Mouse (Mus musculus) limb, embryonic 13.5 days (tissue): ENCODE results near the gene AC170998.1. TPM values are rescaled to one million over a fixed set of nuclear protein-coding genes. Genes with fewer than 3 reads are reported as not detected.

ENCODE experiments used
- ATAC-seq: fragments of 200-750 bp; cut with Nextera tagmentation; 2 replicates; pipeline ENCODE4 v1.8.0; 2017; ENCODE audit warnings: low read depth, moderate number of reproducible peaks, moderate TSS enrichment; ENCODE audit not compliant: low FRiP score
- H3K27ac ChIP-seq: fragments of 300-500 bp; sonication (generic); 2 replicates; pipeline ENCODE4 v1.5.1; 2015; ENCODE audit warnings: inconsistent platforms, mild to moderate bottlenecking, moderate library complexity
- H3K27me3 ChIP-seq: fragments of 300-500 bp; sonication (generic); 2 replicates; pipeline ENCODE4 v1.6.1; 2015; ENCODE audit warnings: mild to moderate bottlenecking, inconsistent platforms
- H3K36me3 ChIP-seq: fragments of 300-500 bp; sonication (generic); 2 replicates; pipeline ENCODE4 v1.6.1; 2015; ENCODE audit warnings: inconsistent platforms, mild to moderate bottlenecking, moderate library complexity
- H3K4me1 ChIP-seq: fragments of 300-500 bp; sonication (generic); 2 replicates; pipeline ENCODE4 v1.6.1; 2015; ENCODE audit warnings: inconsistent platforms
- H3K4me2 ChIP-seq: fragments of 300-500 bp; sonication (generic); replicated peaks from 2 replicates; pipeline ENCODE4 v1.6.1; 2015; ENCODE audit warnings: inconsistent platforms, mild to moderate bottlenecking, moderate library complexity
- H3K4me3 ChIP-seq: fragments of 300-500 bp; sonication (generic); 2 replicates; pipeline ENCODE4 v1.5.1; 2015; ENCODE audit warnings: moderate library complexity, mild to moderate bottlenecking, inconsistent platforms
- H3K9ac ChIP-seq: fragments of 300-500 bp; sonication (generic); 2 replicates; pipeline ENCODE4 v1.6.1; 2015; ENCODE audit warnings: mild to moderate bottlenecking, inconsistent platforms
- H3K9me3 ChIP-seq: fragments of 300-500 bp; sonication (generic); 2 replicates; pipeline ENCODE4 v1.6.1; 2016; ENCODE audit warnings: inconsistent platforms
- WGBS: fragments of 180-500 bp; shearing (Covaris S2); methylation state at CpG from one replicate; pipeline ENCODE4 v1.1.7; 2015; 5-methylcytosine and 5-hydroxymethylcytosine counted together
- polyA plus RNA-seq: library from polyadenylated mRNA; unstranded; fragments of >200 nt; fragmentation: Nextera tagmentation; extraction: Ambion mirVana; gene quantifications from 2 replicates; pipeline ENCODE4 v1.2.1, GENCODE M21; 2015

The AC170998.1 gene
- polyA plus RNA-seq, 1 experiment from 2014 or later, result 3.2 TPM

DNA sequence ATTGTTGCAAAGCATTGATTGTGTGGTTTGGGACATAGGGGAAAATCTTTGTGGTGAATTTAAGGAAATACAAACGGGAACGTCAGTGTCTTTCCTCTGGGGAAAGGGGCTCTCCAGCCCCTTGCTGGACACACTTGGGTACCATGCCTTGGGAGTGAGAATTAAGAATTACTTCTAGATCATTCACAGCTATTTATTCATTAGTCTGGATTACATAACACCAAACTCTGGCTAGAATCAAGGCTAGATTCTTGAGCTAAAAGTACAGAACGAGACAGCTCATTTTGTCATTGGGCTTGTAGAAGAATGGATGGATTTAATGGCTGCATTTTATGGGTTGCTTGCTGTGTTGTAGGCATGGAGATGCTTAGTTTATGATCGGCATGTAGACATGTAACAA lies 31.1 kb upstream of the AC170998.1 start:
- Histone ChIP-seq H3K9me3 (no peaks in the 10 kb centered on the region), H3K27me3 (no peaks in the 10 kb centered on the region), H3K9ac (no peak overlapping the region), H3K4me1 (peaks cover 63% of the 10 kb centered on the region), H3K4me2 (no peak overlapping the region), H3K36me3 (no peaks in the 10 kb centered on the region), H3K27ac (no peak overlapping the region), H3K4me3 (no peak overlapping the region)
- 61% methylated on average over 4 of the region's 4 CpGs for WGBS
- ATAC-seq, result no peak

DNA sequence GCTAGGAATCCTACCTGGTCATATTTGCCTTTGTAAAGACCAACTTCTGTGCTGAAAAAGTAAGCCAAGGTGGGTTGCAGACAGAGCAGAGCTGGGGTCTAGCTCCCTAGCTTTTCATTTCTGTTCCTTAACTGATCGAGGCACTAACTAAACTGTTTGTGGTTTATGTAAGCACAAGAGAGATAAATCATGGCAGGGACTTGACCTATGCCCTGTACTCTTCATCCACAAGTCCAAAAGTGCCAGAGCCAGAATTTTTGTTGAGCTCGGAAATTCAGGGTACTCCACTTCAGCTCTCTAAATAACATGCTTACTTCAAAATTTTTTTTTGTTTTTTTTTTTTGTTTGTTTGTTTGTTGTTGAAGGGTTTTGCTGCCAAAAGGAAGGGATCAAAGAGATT lies 29.2 kb upstream of the AC170998.1 start:
- no peak overlapping the region for H3K27ac ChIP-seq

DNA sequence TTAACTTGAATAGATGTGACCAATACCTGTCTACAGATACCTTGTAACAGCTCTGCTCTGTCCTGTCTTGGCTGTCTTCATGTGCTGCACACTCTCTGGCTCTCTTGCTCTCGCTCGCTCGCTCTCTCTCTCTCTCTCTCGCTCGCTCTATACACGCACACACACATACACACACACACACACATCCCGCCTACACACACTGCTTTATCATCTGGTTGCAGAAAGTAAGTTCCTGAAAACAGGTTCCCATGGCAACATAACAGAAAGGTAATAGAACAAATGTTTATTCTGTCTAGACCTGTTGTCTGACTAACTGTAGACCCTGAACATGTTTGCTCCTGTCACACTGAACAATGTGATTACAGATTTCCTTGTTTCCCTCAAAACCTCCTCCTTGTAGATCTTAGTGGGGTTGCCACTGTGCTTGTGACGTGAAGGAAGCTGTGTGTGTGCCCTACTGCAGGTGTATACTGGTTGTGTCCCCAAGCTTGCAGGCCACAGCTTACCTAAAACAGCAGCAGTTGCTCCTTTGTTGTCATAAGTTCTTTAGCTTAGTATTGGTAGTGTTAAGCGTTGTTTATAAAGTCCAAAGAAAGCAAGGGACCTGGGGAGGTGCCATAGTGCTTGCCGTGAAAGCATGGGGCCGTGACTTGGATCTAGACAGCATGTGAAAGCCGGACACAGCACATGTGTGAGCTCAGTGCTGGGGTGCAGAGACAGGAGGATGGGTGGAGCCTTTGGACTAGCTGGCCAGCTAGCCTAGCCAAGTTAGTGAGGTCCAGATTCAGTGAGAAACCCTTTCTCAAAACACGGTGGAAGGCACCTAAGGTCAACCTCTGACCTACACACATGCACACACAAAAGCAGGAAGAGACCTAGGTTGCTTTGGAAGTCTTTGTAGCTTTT lies 28.3 kb upstream of the AC170998.1 start:
- no peak; the same call in 1 of the 2 replicates for ATAC-seq
- no peaks in the 10 kb centered on the region for H3K9me3 ChIP-seq
- no peaks in the 10 kb centered on the region for H3K27me3 ChIP-seq
- no peak overlapping the region for H3K4me3 ChIP-seq
- H3K4me2 ChIP-seq, result 0 out of 2 replicates have a peak overlapping the region, but pooled peaks have one; percentile 7
- H3K9ac ChIP-seq, result no peak overlapping the region
- H3K4me1 ChIP-seq, result peaks cover 57% of the 10 kb centered on the region
- 80% methylated on average over 13 of the region's 13 CpGs for WGBS
- H3K27ac ChIP-seq, result no peak overlapping the region
- H3K36me3 ChIP-seq, result peaks cover 3% of the 10 kb centered on the region; the same call in 1 of the 2 replicates

More for the DNA sequence above, 29.2 kb upstream of the AC170998.1 start:
- no peak overlapping the region for H3K4me2 ChIP-seq
- WGBS, result 34% methylated on average over 2 of the region's 2 CpGs
- no peaks in the 10 kb centered on the region for H3K27me3 ChIP-seq
- no peak overlapping the region for H3K9ac ChIP-seq
- no peaks in the 10 kb centered on the region for H3K9me3 ChIP-seq
- no peak overlapping the region for H3K4me3 ChIP-seq
- peaks cover 57% of the 10 kb centered on the region for H3K4me1 ChIP-seq
- H3K36me3 ChIP-seq, result no peaks in the 10 kb centered on the region
- no peak for ATAC-seq

DNA sequence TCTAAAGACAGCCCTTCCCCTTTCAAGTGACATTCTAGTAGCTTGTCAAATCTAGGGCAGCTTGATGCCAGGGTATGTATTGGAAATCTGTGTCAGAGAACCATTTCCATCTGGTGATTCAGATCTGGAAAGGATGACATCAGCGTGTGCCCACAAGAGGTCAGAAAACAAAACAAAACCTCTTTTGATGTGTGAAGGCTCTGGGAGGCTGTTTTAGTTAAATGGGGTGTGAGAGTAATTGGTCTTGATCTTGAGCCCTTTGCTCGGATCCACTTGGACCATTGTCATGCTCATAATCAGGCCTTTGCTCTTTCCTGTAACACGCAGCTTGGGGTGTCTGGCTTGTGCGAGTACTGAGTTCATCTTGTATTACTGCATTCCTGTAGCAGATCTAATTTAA lies 27.6 kb upstream of the AC170998.1 start:
- H3K27ac ChIP-seq, result no peak overlapping the region
- H3K4me2 ChIP-seq, result no peak overlapping the region

DNA sequence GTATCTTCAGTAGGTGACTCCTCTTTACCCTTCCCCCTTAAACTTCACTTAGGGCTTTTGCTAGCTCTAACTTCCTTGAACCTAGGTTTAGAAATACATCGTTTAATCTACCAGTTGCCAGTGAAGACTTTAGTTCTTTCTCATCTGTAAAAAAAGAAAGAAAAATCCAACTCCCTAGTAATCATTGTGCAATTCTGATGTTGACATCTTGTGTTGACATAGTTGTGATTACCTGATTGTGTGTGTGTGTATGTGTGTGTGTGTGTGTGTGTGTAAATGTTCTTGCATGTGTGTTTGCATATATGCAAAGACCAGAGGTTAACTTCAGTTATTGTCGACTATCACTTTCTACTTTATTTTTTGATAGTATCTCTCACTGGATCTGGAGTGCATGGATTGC lies 27.2 kb upstream of the AC170998.1 start:
- WGBS, result 87% methylated on average over 2 of the region's 2 CpGs
- no peak for ATAC-seq
- H3K27me3 ChIP-seq, result no peaks in the 10 kb centered on the region
- H3K4me1 ChIP-seq, result peaks cover 46% of the 10 kb centered on the region
- H3K36me3 ChIP-seq, result peaks cover 3% of the 10 kb centered on the region; the same call in 1 of the 2 replicates
- no peak overlapping the region for H3K4me3 ChIP-seq
- no peak overlapping the region for H3K9ac ChIP-seq
- no peaks in the 10 kb centered on the region for H3K9me3 ChIP-seq
- H3K4me2 ChIP-seq, result no peak overlapping the region
- H3K27ac ChIP-seq, result no peak overlapping the region

More for the DNA sequence above, 27.6 kb upstream of the AC170998.1 start:
- H3K36me3 ChIP-seq, result peaks cover 3% of the 10 kb centered on the region; the same call in 1 of the 2 replicates
- 49% methylated on average over 4 of the region's 4 CpGs for WGBS
- no peak overlapping the region for H3K9ac ChIP-seq
- no peaks in the 10 kb centered on the region for H3K9me3 ChIP-seq
- no peak for ATAC-seq
- no peak overlapping the region for H3K4me3 ChIP-seq
- H3K4me1 ChIP-seq, result peaks cover 51% of the 10 kb centered on the region
- H3K27me3 ChIP-seq, result no peaks in the 10 kb centered on the region

DNA sequence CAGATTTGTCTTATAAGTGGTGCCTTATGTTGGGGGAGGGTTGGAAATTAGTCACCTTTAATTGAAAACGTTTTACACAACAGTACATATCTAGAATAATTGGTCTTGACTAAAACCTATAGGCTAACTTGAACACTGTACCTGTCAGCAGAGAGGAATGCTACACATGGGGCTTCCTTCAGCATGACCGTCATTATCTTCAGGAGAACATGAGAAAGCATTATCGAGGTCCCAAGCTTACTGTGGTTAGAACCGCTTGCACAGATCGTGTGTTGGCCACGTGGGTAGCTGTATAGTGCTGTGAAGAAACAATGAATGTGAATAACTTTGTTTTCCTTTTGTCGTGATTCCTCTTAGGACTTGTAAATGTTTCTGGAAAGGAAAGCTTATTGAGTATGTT lies 26.1 kb upstream of the AC170998.1 start:
- no peak overlapping the region for H3K4me3 ChIP-seq
- peaks cover 39% of the 10 kb centered on the region for H3K4me1 ChIP-seq
- H3K36me3 ChIP-seq, result peaks cover 3% of the 10 kb centered on the region; the same call in 1 of the 2 replicates
- no peak for ATAC-seq
- no peak overlapping the region for H3K27ac ChIP-seq
- H3K9ac ChIP-seq, result no peak overlapping the region
- no peak overlapping the region for H3K4me2 ChIP-seq
- WGBS, result 80% methylated on average over 7 of the region's 7 CpGs
- H3K27me3 ChIP-seq, result no peaks in the 10 kb centered on the region
- H3K9me3 ChIP-seq, result no peaks in the 10 kb centered on the region

DNA sequence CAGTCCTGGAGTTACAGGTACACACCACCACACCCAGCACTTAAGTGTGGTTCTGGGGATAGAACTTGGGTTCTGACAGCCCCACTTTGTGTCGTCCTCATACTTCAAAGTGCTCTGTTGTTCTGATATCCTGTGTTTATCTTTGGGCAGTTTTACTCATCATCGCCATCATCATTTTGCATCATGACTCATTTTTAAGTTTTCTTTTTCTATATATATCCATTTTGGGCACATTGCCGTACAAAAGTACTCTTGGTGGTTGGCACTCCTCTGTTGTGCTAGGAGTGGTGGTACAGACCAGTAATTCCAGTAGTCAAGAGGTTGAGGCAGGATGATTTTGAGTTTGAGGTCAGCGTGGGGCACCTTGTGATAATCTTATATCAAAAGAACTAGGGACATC lies 24.7 kb upstream of the AC170998.1 start:
- H3K9ac ChIP-seq, result no peak overlapping the region
- no peak overlapping the region for H3K4me3 ChIP-seq
- H3K4me2 ChIP-seq, result no peak overlapping the region
- peaks cover 33% of the 10 kb centered on the region for H3K4me1 ChIP-seq
- H3K9me3 ChIP-seq, result no peaks in the 10 kb centered on the region
- no peak for ATAC-seq
- H3K36me3 ChIP-seq, result peaks cover 6% of the 10 kb centered on the region
- WGBS, result 95% methylated on average over 4 of the region's 4 CpGs
- no peak overlapping the region for H3K27ac ChIP-seq
- no peaks in the 10 kb centered on the region for H3K27me3 ChIP-seq

DNA sequence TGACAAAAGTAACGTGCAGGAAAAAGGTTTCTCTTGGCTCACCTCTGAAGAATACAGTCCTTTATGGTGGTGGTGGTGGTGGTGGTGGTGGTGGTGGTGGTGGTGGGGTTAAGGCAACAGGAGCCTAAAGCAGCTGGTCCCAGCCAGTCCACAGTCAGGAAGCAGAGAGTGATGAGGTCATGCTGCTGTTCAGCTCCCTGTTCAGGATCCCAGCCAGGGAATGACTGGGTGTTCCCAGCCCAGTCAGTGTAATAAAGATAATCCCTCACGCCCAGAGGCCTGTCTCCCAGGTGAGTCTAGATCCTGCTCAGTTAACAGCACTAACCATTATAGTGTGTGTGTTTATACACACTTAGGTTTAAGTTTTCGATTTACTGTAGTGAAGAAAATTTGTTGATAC lies 24.1 kb upstream of the AC170998.1 start:
- no peak for ATAC-seq
- Histone ChIP-seq H3K4me2 (no peak overlapping the region), H3K9me3 (no peaks in the 10 kb centered on the region), H3K9ac (no peak overlapping the region), H3K36me3 (peaks cover 6% of the 10 kb centered on the region), H3K4me1 (peaks cover 30% of the 10 kb centered on the region), H3K27ac (no peak overlapping the region), H3K27me3 (no peaks in the 10 kb centered on the region), H3K4me3 (no peak overlapping the region)
- 78% methylated on average over 3 of the region's 3 CpGs for WGBS

DNA sequence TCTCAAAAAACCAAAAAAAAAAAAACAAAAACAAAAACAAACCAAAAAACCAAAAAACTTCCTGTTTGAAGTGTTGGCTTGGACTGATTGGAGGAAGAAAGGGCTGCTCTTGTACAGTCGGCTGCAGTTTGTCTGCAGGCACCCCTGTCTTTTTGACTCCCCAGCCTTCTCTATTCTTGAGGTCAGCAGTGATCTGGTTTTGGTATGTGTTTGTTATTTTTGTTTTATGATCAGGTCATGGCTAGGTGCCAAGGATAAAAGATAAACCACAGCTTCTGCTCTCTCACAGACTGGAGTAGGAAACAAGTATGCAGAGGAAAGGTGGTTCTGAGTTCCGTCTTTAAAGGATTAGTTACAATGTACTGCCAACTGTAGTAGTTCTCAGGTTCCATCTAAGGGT lies 23.2 kb upstream of the AC170998.1 start:
- Histone ChIP-seq H3K27ac (no peak overlapping the region), H3K27me3 (no peaks in the 10 kb centered on the region), H3K4me3 (no peak overlapping the region), H3K9ac (no peak overlapping the region), H3K9me3 (no peaks in the 10 kb centered on the region), H3K36me3 (peaks cover 6% of the 10 kb centered on the region), H3K4me2 (no peak overlapping the region), H3K4me1 (peaks cover 23% of the 10 kb centered on the region)
- 67% methylated on average over 2 of the region's 2 CpGs for WGBS
- no peak for ATAC-seq

DNA sequence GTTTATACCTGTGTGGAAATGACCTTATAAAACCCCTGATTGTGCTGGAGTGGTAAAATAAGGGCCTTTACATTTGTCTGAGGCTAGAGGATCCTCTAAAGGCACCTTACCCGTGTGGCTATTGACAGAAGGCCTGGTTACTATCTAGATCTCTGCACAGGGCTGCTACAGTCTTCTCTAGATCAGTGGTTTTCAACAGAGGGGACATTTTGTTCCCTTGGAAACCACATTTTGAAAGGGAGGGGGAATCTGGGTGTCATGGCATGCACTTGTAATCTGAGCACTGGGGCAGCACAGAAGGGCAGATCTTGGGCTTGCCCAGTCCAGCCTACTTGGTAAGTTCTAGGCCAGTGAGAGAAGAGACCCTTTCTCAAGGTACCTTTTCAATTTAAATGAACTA lies 19.2 kb upstream of the AC170998.1 start:
- no peak overlapping the region for H3K4me3 ChIP-seq
- ATAC-seq, result no peak
- H3K4me1 ChIP-seq, result peaks cover 15% of the 10 kb centered on the region
- 47% methylated on average over 1 of the region's 1 CpGs for WGBS
- 0 out of 2 replicates have a peak overlapping the region, but pooled peaks have one; percentile 25 for H3K9ac ChIP-seq
- H3K27me3 ChIP-seq, result no peaks in the 10 kb centered on the region
- no peak overlapping the region for H3K4me2 ChIP-seq
- H3K27ac ChIP-seq, result no peak overlapping the region
- no peaks in the 10 kb centered on the region for H3K9me3 ChIP-seq
- H3K36me3 ChIP-seq, result peaks cover 6% of the 10 kb centered on the region

DNA sequence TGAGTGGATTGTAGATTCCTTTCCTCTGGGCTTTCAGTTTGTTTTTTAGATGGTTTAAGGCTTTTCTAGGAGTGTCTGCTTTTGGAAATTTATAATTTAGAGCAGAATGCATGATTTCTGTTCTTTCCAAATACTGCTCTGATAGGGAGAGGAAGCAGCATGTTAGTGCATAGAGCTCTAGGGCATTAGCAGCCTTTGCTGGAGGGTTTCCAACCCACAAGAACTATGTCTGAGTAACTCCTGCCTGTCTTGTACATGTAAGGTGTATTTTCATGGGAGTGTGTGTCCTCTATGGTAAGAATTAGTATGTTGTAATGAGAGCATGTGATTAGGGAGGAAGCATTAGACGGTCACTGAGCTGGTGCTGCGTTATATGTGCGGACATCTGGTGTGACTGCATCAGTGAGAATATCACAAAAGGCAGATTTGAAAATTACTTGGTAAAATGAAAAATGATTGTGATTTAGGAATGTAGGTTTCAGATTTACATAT lies 18.7 kb upstream of the AC170998.1 start:
- H3K4me3 ChIP-seq, result no peak overlapping the region
- H3K27ac ChIP-seq, result no peak overlapping the region
- WGBS, result 86% methylated on average over 3 of the region's 3 CpGs
- H3K9me3 ChIP-seq, result no peaks in the 10 kb centered on the region
- H3K4me1 ChIP-seq, result peaks cover 15% of the 10 kb centered on the region
- H3K36me3 ChIP-seq, result peaks cover 5% of the 10 kb centered on the region
- no peak for ATAC-seq
- no peak overlapping the region for H3K9ac ChIP-seq
- no peak overlapping the region for H3K4me2 ChIP-seq
- no peaks in the 10 kb centered on the region for H3K27me3 ChIP-seq

DNA sequence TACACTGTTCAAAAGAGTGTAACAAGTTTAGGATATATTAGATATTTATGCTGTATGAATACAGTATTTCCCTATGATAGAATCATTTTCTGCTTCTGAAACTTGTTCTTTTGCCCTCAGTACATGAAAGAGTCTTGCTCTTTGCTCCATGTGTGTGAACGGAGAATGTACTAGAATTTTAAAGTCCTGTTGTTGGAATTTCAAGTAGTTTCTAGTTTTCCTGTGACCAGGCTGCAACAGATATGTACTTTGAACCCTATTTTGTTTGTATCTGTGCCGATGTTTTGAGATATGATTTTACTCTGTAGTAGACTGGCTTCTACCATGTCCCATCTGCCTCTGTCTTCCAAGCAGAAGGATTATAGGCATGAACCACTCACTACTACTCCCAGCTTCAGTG lies 18.1 kb upstream of the AC170998.1 start:
- no peak overlapping the region for H3K4me2 ChIP-seq
- H3K4me1 ChIP-seq, result peaks cover 15% of the 10 kb centered on the region
- no peak for ATAC-seq
- peaks cover 4% of the 10 kb centered on the region; the same call in 1 of the 2 replicates for H3K36me3 ChIP-seq
- H3K27me3 ChIP-seq, result no peaks in the 10 kb centered on the region
- H3K27ac ChIP-seq, result no peak overlapping the region
- H3K4me3 ChIP-seq, result no peak overlapping the region
- no peaks in the 10 kb centered on the region for H3K9me3 ChIP-seq
- no peak overlapping the region for H3K9ac ChIP-seq
- WGBS, result 92% methylated on average over 2 of the region's 2 CpGs
